Mouse (Mus musculus): ENCODE results near the gene Ifnl2. TPM values are rescaled to one million over a fixed set of nuclear protein-coding genes. Genes with fewer than 3 reads are reported as not detected.
A peak's percentile ranks its signal among the peaks of the same experiment; 100 is the strongest.

The Ifnl2 gene
- polyA plus RNA-seq, 1 experiment, result not detected

- H3K27me3 ChIP-seq (ENCODE audit: control insufficient read depth, insufficient read depth, low read length), result no peaks in the 10 kb centered on the region
- H3K4me3 ChIP-seq (replicated peaks; ENCODE audit: insufficient read depth, low read depth, low read length), result no peak overlapping the region
- no peak for DNase-seq
- H3K4me1 ChIP-seq (ENCODE audit: control insufficient read depth, insufficient read depth, low read length), result peaks cover 8% of the 10 kb centered on the region; the same call in 1 of the 2 replicates
- TF ChIP-seq CTCF (IDR thresholded peaks at IDR 0.05; ENCODE audit: borderline replicate concordance, insufficient read depth, low read depth, low read length), result no peak
- TF ChIP-seq POLR2A (IDR thresholded peaks at IDR 0.05; ENCODE audit: borderline replicate concordance, insufficient read depth, low read length), result no peak
- H3K27ac ChIP-seq (ENCODE audit: insufficient read depth, low read length), result no peak overlapping the region
- 62% methylated on average over 40 of the region's 40 CpGs for WGBS
Observed at GRCm38 (mm10) chr7:28466721-28467212, 43.5 kb downstream of the Ifnl2 start.

GRCm38 (mm10) chr7:28464416-28465212 is 45.6 kb downstream of the Ifnl2 start:
- Histone ChIP-seq H3K27me3 (ENCODE audit: control insufficient read depth, insufficient read depth, low read length) (no peaks in the 10 kb centered on the region), H3K4me1 (ENCODE audit: control insufficient read depth, insufficient read depth, low read length) (peaks cover 11% of the 10 kb centered on the region; the same call in 1 of the 2 replicates), H3K27ac (ENCODE audit: insufficient read depth, low read length) (peak overlapping the region; percentile 7; the same call in 1 of the 2 replicates), H3K4me3 (replicated peaks; ENCODE audit: insufficient read depth, low read depth, low read length) (peak overlapping the region; percentile 58)
- 15% methylated on average over 10 of the region's 10 CpGs for WGBS
- peak; percentile 89 to 94 for DNase-seq
- TF ChIP-seq CTCF (IDR thresholded peaks at IDR 0.05; ENCODE audit: borderline replicate concordance, insufficient read depth, low read depth, low read length) (no peak), POLR2A (IDR thresholded peaks at IDR 0.05; ENCODE audit: borderline replicate concordance, insufficient read depth, low read length) (0 out of 2 replicates have a peak, but pooled peaks have one; percentile 33)

DNA sequence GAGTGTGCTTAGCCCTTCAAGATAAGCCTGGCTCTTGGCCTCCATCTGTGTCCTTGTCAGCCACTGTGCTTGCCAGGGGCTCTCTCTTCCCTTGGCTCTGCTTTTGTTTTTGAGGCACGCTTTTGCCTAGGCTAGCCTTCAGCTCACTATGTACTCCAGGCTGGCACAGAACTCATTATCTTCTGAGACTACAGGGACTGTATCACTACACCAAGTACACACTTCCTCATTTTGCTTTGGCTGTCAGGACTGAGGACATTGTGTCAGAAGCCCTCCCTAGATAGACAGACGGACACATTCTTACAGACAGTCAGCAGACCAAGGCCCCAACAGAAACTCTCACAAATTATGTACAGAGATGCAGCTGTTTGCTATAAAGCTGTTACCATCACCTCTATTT is 47.5 kb downstream of the Ifnl2 start:
- 76% methylated on average over 2 of the region's 2 CpGs for WGBS
- no peak for TF ChIP-seq CTCF (IDR thresholded peaks at IDR 0.05; ENCODE audit: borderline replicate concordance, insufficient read depth, low read depth, low read length)
- TF ChIP-seq POLR2A (IDR thresholded peaks at IDR 0.05; ENCODE audit: borderline replicate concordance, insufficient read depth, low read length), result no peak
- H3K27me3 ChIP-seq (ENCODE audit: control insufficient read depth, insufficient read depth, low read length), result no peaks in the 10 kb centered on the region
- H3K27ac ChIP-seq (ENCODE audit: insufficient read depth, low read length), result no peak overlapping the region
- DNase-seq, result no peak
- H3K4me3 ChIP-seq (replicated peaks; ENCODE audit: insufficient read depth, low read depth, low read length), result no peak overlapping the region
- peaks cover 11% of the 10 kb centered on the region; the same call in 1 of the 2 replicates for H3K4me1 ChIP-seq (ENCODE audit: control insufficient read depth, insufficient read depth, low read length)

GRCm38 (mm10) chr7:28460361-28460760 is 49.9 kb downstream of the Ifnl2 start:
- WGBS, result 99% methylated on average over 5 of the region's 5 CpGs
- no peak overlapping the region for H3K4me3 ChIP-seq (replicated peaks; ENCODE audit: insufficient read depth, low read depth, low read length)
- no peaks in the 10 kb centered on the region for H3K27me3 ChIP-seq (ENCODE audit: control insufficient read depth, insufficient read depth, low read length)
- H3K4me1 ChIP-seq (ENCODE audit: control insufficient read depth, insufficient read depth, low read length), result peaks cover 11% of the 10 kb centered on the region; the same call in 1 of the 2 replicates
- TF ChIP-seq CTCF (IDR thresholded peaks at IDR 0.05; ENCODE audit: borderline replicate concordance, insufficient read depth, low read depth, low read length), result no peak
- TF ChIP-seq POLR2A (IDR thresholded peaks at IDR 0.05; ENCODE audit: borderline replicate concordance, insufficient read depth, low read length), result no peak
- no peak overlapping the region for H3K27ac ChIP-seq (ENCODE audit: insufficient read depth, low read length)
- no peak for DNase-seq

Other genes starting within 250 kb of the Ifnl2 start
- 44.2 and 44.4 TPM in 2 replicates for gene Eid2, start 242.6 kb downstream of the Ifnl2 start, polyA plus RNA-seq (2012; rRNA removed)
- gene Eid2b, start 232.7 kb downstream of the Ifnl2 start, polyA plus RNA-seq (2012; rRNA removed), result 21.2 and 23.1 TPM in 2 replicates
- gene Selenov, start 219.3 kb downstream of the Ifnl2 start, polyA plus RNA-seq (2012; rRNA removed), result 0.59 and 1.4 TPM in 2 replicates
- gene Dll3, start 208.2 kb downstream of the Ifnl2 start, polyA plus RNA-seq (2012; rRNA removed), result 1.3 and 1.4 TPM in 2 replicates
- 75.7 and 78.6 TPM in 2 replicates for gene Timm50, start 198.4 kb downstream of the Ifnl2 start, polyA plus RNA-seq (2012; rRNA removed)
- 121 and 125 TPM in 2 replicates for gene Supt5, start 171.7 kb downstream of the Ifnl2 start, polyA plus RNA-seq (2012; rRNA removed)
- gene Rps16, start 159.8 kb downstream of the Ifnl2 start, polyA plus RNA-seq (2012; rRNA removed), result 510 and 514 TPM in 2 replicates
- 4.2 and 4.3 TPM in 2 replicates for gene Plekhg2, start 137.9 kb downstream of the Ifnl2 start, polyA plus RNA-seq (2012; rRNA removed)
- gene Zfp36, start 130.2 kb downstream of the Ifnl2 start, polyA plus RNA-seq (2012; rRNA removed), result 3.7 and 3.9 TPM in 2 replicates
- gene Med29, start 117.7 kb downstream of the Ifnl2 start, polyA plus RNA-seq (2012; rRNA removed), result 47.9 and 49.5 TPM in 2 replicates
- 104 and 124 TPM in 2 replicates for gene Paf1, start 117.5 kb downstream of the Ifnl2 start, polyA plus RNA-seq (2012; rRNA removed)
- gene Gmfg, start 73.0 kb downstream of the Ifnl2 start, polyA plus RNA-seq (2012; rRNA removed), result 2.0 and 2.2 TPM in 2 replicates
- 39.6 and 41.5 TPM in 2 replicates for gene Lrfn1, start 58.5 kb downstream of the Ifnl2 start, polyA plus RNA-seq (2012; rRNA removed)
- not detected in 2 replicates for gene Ifnl3, start 12.4 kb upstream of the Ifnl2 start, polyA plus RNA-seq (2012; rRNA removed)
- gene Sycn, start 30.4 kb upstream of the Ifnl2 start, polyA plus RNA-seq (2012; rRNA removed), result not detected in 2 replicates
- gene Nccrp1, start 36.8 kb upstream of the Ifnl2 start, polyA plus RNA-seq (2012; rRNA removed), result 0.43 and 0.67 TPM in 2 replicates
- 54.1 and 54.9 TPM in 2 replicates for gene Samd4b, start 87.7 kb upstream of the Ifnl2 start, polyA plus RNA-seq (2012; rRNA removed)
- gene Pak4, start 87.7 kb upstream of the Ifnl2 start, polyA plus RNA-seq (2012; rRNA removed), result 8.3 and 8.5 TPM in 2 replicates
- gene Acp7, start 120.9 kb upstream of the Ifnl2 start, polyA plus RNA-seq (2012; rRNA removed), result 0.90 and 1.4 TPM in 2 replicates
- 66.4 and 68.8 TPM in 2 replicates for gene Fbxo27, start 182.4 kb upstream of the Ifnl2 start, polyA plus RNA-seq (2012; rRNA removed)
- gene Fbxo17, start 206.3 kb upstream of the Ifnl2 start, polyA plus RNA-seq (2012; rRNA removed), result 6.7 TPM in 2 replicates
- gene Mrps12, start 231.4 kb upstream of the Ifnl2 start, polyA plus RNA-seq (2012; rRNA removed), result 101 and 113 TPM in 2 replicates
- 21.5 and 23.8 TPM in 2 replicates for gene Sars2, start 231.5 kb upstream of the Ifnl2 start, polyA plus RNA-seq (2012; rRNA removed)
- gene Ccer2, start 245.7 kb upstream of the Ifnl2 start, polyA plus RNA-seq (2012; rRNA removed), result 1.6 and 3.1 TPM in 2 replicates

Data from cerebellum, adult 2 months (tissue).